Mouse (Mus musculus) c-Kit-positive CD71-positive TER-119-negative erythroid progenitor cells, embryonic 14.5 days (primary cell): Measurements from ENCODE around the gene Fcgr3.
"Not testable (repeated sequence)": the region's sequence is repeated elsewhere in the genome, so short reads cannot be mapped to it uniquely, and the experiment has no call there.

Experiments
- DNase-seq: peaks from one replicate; pipeline ENCODE4 v3.0.0-alpha.2; 2013; ENCODE audit warnings: low read depth

The Fcgr3 gene

GRCm38 (mm10) chr1:171064491-171065242 is at the start of gene Fcgr3:
TSS of gene Fcgr3 (minus strand) at chr1:171064935.
- peak; percentile 93 for DNase-seq

DNA sequence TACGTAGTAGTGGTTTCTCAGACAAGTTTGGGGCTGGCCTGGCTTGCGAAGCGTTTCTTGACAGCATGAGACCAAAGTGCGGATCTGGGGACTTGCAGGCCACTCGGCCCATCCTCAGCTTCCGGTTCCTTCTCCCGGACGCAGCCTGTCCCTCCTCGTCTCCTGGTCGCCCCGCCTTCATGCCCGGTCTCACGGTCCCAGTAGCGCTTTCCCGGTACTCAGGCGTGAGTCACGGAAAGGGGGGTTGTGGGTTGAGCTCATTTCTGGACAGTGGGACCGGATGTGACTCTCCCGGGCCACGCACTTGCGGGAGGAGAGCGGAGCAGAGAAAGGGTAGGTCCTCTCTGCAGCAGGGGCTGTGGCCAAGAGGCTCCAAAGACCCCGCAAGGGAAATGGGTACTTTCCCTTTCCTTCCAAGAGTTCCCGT is 49.2 kb upstream of the Fcgr3 start, which contains the start of gene Cfap126:
TSS of gene Cfap126 (plus strand) at position 46 of the 427 bp plus-strand sequence.
- no peak for DNase-seq

- no peak for DNase-seq
Observed at GRCm38 (mm10) chr1:171112986-171113385, 48.3 kb upstream of the Fcgr3 start.

GRCm38 (mm10) chr1:171111781-171112575 is 47.2 kb upstream of the Fcgr3 start:
- peak; percentile 58 for DNase-seq

DNA sequence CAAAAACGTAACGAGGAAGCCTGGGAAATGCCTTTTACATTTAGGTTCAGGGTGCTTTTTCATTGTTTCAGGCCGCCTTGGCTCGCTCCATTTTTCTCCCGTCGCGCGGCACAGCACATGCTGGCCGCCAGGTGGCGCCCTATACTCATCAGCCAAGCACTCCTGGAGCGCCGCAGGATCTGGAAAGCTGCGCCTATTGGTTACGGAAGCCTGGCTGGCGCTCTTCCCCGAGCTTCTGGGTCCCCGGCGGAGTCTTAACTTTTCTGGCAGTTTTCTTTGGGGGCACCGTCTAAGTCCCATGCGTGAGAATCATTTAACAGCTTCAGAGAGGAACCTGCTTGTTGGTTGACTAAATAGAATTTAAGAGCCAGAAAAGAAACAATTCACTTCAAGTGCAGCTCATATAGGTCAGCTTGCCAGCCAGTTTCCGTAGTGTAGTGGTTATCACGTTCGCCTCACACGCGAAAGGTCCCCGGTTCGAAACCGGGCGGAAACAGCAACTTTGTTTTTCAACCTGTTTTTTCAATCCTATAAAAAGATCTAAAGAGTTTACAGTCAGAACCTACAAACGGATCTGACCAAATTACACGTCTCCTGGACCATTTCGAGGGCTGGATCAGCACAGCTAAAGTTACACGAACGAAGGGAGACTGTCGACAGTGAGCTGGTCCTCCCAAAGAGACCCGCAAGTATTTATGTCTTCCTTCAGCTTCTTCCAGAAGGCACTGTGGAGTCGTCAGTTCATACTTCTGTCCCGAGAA is 46.5 kb upstream of the Fcgr3 start:
- DNase-seq, result peak; percentile 87

- DNase-seq, result no peak
Observed at GRCm38 (mm10) chr1:171110659-171111019, 45.9 kb upstream of the Fcgr3 start.

GRCm38 (mm10) chr1:171109620-171110019 is 44.9 kb upstream of the Fcgr3 start:
- no peak for DNase-seq

GRCm38 (mm10) chr1:171105226-171105625 is 40.5 kb upstream of the Fcgr3 start:
- DNase-seq, result no peak

DNA sequence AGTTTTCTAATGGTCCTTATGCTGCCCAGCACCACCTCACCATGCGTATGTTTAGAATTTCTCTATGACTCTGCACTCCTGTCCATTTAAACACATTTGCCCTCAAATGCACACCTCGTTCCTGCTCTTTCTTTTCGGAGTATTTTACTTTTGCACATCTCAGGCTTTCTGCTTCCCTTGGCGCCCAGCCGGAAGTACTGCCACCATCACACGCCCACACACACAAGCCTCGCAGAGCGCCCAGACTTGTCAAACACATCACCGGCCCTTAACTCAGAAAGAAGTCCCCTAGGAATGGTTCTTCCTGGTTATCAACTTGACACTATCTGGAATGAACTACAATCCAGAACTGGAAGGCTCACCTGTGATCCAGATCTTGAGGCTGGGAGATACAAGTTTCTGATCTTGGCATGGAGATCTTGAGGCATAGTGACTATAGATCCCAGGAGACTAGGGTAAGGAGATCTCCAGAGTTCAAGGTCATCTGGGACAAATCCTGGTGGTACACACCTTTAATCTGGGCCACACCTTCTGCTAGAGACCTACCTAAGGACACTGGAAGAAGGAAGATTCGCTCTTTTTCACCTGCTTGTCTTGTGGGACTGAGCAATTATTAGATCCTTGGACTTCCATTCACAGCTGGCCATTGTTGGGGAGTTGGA is 38.6 kb upstream of the Fcgr3 start:
- peak; percentile 55 for DNase-seq

DNA sequence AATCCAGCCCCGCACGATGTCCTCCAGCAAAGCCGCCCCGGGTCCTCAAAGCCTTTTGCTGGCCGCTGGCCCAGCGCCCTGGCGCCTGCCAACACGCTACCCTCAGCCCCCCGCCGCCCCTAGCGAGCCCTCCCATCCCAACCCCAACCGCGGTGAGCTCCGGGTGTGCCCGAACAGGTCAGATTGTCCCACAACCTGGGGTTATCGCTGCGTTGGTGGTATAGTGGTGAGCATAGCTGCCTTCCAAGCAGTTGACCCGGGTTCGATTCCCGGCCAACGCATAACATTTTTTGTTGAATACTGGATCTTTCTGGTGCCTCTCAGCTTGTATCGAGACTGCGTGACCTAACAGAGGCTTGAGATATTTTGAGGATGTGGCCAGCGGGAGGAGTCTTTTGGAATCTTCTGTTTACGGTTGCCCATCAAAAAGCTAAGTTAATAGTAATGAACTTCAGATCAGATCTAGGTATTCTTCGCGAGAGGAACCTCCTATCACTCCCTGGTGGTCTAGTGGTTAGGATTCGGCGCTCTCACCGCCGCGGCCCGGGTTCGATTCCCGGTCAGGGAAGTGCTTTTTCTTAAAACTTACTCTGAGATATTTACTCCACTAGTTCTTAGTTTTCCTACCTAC is 37.9 kb upstream of the Fcgr3 start:
- DNase-seq, result peak; percentile 76

- DNase-seq, result peak; percentile 70
Observed at GRCm38 (mm10) chr1:171101733-171102546, 37.2 kb upstream of the Fcgr3 start.

DNA sequence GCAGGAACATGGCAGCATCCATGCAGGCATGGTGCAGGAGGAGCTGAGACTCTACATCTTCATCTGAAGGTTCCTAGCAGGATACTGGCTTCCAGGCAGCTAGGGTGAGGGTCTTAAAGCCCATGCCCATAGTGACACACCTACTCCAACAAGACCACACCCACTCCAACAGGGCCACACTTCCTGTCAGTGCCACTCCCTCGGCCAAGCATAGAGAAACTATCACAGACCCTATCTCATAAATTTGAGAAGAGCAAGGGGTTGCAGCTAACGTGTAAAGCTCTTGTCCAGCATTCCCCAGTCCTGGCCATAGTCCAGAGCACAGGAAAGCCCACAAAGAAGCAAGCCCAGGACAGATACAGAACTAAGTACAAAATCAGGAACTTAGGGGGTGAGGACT is 36.3 kb upstream of the Fcgr3 start:
- DNase-seq, result no peak

DNA sequence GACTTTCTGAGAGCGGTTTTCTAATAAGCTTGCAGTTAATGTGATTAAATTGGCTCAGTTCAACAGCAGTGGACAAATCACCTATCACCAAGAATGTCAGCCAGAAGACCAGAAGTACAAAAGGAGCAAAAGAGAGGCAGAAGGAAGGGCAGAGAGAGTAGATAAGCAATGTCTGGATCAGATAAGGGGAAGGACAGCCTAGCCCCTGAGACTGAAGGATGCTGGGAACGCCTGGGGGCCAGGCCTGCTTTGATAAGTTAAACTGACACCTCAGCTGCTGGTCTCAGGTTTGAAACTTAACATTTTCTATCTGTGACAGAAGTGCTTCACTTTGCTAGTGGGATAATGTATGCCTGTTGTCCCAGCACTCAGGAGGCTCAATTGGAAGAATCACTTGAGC is 32.9 kb upstream of the Fcgr3 start:
- DNase-seq, result peak; percentile 72

DNA sequence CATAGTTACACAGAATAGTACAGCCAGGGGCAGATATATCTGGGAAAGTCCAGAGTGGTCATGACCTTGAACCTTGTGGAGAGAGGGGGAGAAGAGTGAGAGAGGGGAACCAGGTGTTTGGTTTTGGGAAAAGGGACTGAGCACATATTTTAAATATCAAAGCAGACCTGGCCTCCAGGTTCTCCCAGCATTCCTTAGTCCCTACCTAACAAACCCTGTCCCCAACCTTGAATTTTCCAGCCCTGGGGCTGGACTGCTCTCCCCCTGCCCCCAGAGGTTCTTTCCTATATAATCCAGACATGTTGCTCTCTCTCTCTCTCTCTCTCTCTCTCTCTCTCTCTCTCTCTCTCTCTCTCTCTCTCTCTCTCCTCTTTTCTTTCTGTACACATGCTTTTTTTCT is 32.4 kb upstream of the Fcgr3 start:
- no peak for DNase-seq

GRCm38 (mm10) chr1:171096110-171096964 is 31.6 kb upstream of the Fcgr3 start:
- DNase-seq, result no peak

GRCm38 (mm10) chr1:171094424-171094823 is 29.7 kb upstream of the Fcgr3 start:
- no peak for DNase-seq

GRCm38 (mm10) chr1:171090761-171091160 is 26.0 kb upstream of the Fcgr3 start:
- no peak for DNase-seq

- DNase-seq, result no peak
Observed at GRCm38 (mm10) chr1:171089891-171090290, 25.2 kb upstream of the Fcgr3 start.

- DNase-seq, result not testable (repeated sequence)
Observed at GRCm38 (mm10) chr1:171088237-171088869, 23.6 kb upstream of the Fcgr3 start.
